Mouse (Mus musculus): ENCODE results near the gene Ypel5.

GRCm38 (mm10) chr17:72895506-72895905, 59.3 kb downstream of the Ypel5 start:
- TF ChIP-seq CTCF (IDR thresholded peaks at IDR 0.05; ENCODE audit: extremely low read depth, insufficient read length, insufficient replicate concordance, low read depth, low read length), result no peak
- no peak for TF ChIP-seq POLR2A (IDR thresholded peaks at IDR 0.05; ENCODE audit: low read depth, low read length)
